Mouse (Mus musculus): Measurements from ENCODE around the gene Dnal1.

DNA sequence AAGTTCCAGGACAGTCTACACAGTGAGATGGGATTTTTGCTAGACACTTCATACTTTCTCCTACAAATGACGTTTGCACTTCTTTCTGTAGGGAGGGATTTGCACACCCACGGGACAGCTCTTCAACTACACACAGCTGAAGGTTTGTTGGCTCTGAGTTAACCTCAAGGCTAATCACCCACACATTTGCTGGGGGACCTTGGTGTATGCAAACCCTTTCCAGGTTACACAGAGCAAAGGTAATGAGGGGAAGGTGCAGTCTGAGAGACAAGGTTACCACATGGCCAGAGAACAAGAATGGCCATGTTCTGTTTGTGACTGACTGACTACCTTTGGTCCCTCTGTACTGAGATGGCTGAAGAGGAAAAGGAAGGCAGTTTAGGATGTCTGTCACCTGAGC lies 30.3 kb upstream of the Dnal1 start:
- TF ChIP-seq E2F4 (IDR thresholded peaks at IDR 0.05; ENCODE audit: borderline replicate concordance, low read depth, low read length) (no peak), BHLHE40 (IDR thresholded peaks at IDR 0.05; ENCODE audit: borderline replicate concordance, low read depth, low read length) (no peak), CTCF (IDR thresholded peaks at IDR 0.05 in 2 of 3, conservative IDR thresholded peaks at IDR 0.05 in 1 of 3; ENCODE audit: control insufficient read depth in 1 of 3, insufficient read depth in 1 of 3, low read depth in 2 of 3, low read length in 3 of 3, poor library complexity in 1 of 3, severe bottlenecking in 1 of 3) (no peak)
